ENCODE assay signal across 8 mouse cellular contexts in genomic region chr9:63706152-63706733, GRCm38 (mm10). TPM values are rescaled to one million over a fixed set of nuclear protein-coding genes. Genes with fewer than 3 reads are reported as not detected.
DNase-seq lines count a peak whose midpoint lies in the region; ATAC-seq lines count a peak whose summit lies in the region.

No protein-coding gene starts in this region.

- WGBS in intestine, embryonic 14.5 days, result 24% methylated on average over 9 of the region's 9 CpGs
- 28% methylated on average over 9 of the region's 9 CpGs for WGBS in liver, embryonic 16.5 days (ENCODE audit: insufficient replicate concordance)
- WGBS in neural tube, embryonic 15.5 days, result 36% methylated on average over 9 of the region's 9 CpGs

- H3K4me3 ChIP-seq in intestine, embryonic 14.5 days (ENCODE audit: low read depth, low read length), result no peak overlapping the region
- H3K4me3 ChIP-seq in liver, embryonic 16.5 days (ENCODE audit: low read depth, low read length), result no peak overlapping the region
- H3K4me3 ChIP-seq in neural tube, embryonic 15.5 days (replicated peaks), result no peak overlapping the region

- H3K9me3 ChIP-seq in intestine, embryonic 14.5 days (ENCODE audit: control insufficient read depth, low read length), result peaks cover 4% of the 10 kb centered on the region; the same call in 1 of the 2 replicates
- no peaks in the 10 kb centered on the region for H3K9me3 ChIP-seq in liver, embryonic 16.5 days (replicated peaks; ENCODE audit: control insufficient read depth, low read length)
- no peaks in the 10 kb centered on the region for H3K9me3 ChIP-seq in neural tube, embryonic 15.5 days (replicated peaks)

- H3K27ac ChIP-seq in intestine, embryonic 14.5 days (ENCODE audit: low read depth), result peak overlapping the region; percentile 28; the same call in 1 of the 2 replicates
- no peak overlapping the region for H3K27ac ChIP-seq in liver, embryonic 16.5 days (ENCODE audit: low read length)
- peak overlapping the region; percentile 29; the same call in 1 of the 2 replicates for H3K27ac ChIP-seq in neural tube, embryonic 15.5 days (replicated peaks)

- intact Hi-C loops in left cerebral cortex, postnatal 4 days (cut with DNase I), result no loop called here

- ATAC-seq in intestine, embryonic 14.5 days (replicated peaks; ENCODE audit: low FRiP score, low TSS enrichment, low read depth), result no peak
- ATAC-seq in liver, embryonic 16.5 days (ENCODE audit: low read depth), result peak; percentile 43
- no peak for ATAC-seq in neural tube, embryonic 15.5 days (ENCODE audit: low FRiP score)
- no peak for ATAC-seq in erythroblast, adult 5-6 weeks (replicated peaks; ENCODE audit: low FRiP score, poor library complexity, severe bottlenecking)

- H3K27me3 ChIP-seq in intestine, embryonic 14.5 days (replicated peaks; ENCODE audit: control insufficient read depth, insufficient read depth, low read length), result no peaks in the 10 kb centered on the region
- no peaks in the 10 kb centered on the region for H3K27me3 ChIP-seq in liver, embryonic 16.5 days (ENCODE audit: control insufficient read depth, insufficient read depth, low read depth, low read length)
- H3K27me3 ChIP-seq in neural tube, embryonic 15.5 days (replicated peaks), result no peaks in the 10 kb centered on the region

- no peak overlapping the region for H3K4me2 ChIP-seq in intestine, embryonic 14.5 days (ENCODE audit: low read length)
- H3K4me2 ChIP-seq in liver, embryonic 16.5 days (ENCODE audit: low read depth, low read length), result no peak overlapping the region
- H3K4me2 ChIP-seq in neural tube, embryonic 15.5 days, result no peak overlapping the region

- DNase-seq in left cerebral cortex, postnatal 4 days, result peak; percentile 59
- DNase-seq in left cerebral cortex, adult 9 months (ENCODE audit: low spot score in 2 of 2), result no peak
- peak; percentile 54 for DNase-seq in c-Kit-positive CD71-negative TER-119-negative erythroid progenitor cells, embryonic 14.5 days (ENCODE audit: low read depth)
- DNase-seq in gastrocnemius, adult 8-10 months (ENCODE audit: low spot score in 2 of 2), result peak; percentile 84 to 87
- DNase-seq in intestine, embryonic 14.5 days (ENCODE audit: low spot score), result no peak

- peak overlapping the region; percentile 8; the same call in 1 of the 2 replicates for H3K9ac ChIP-seq in intestine, embryonic 14.5 days (ENCODE audit: low read length)
- H3K9ac ChIP-seq in liver, embryonic 16.5 days (ENCODE audit: low read depth, low read length), result no peak overlapping the region
- H3K9ac ChIP-seq in neural tube, embryonic 15.5 days (replicated peaks), result no peak overlapping the region

- H3K36me3 ChIP-seq in intestine, embryonic 14.5 days (ENCODE audit: control insufficient read depth, insufficient read depth, low read length), result 0 out of 2 replicates have a peak, but pooled peaks cover 5% of the 10 kb centered on the region
- H3K36me3 ChIP-seq in liver, embryonic 16.5 days (ENCODE audit: control insufficient read depth, insufficient read depth), result no peaks in the 10 kb centered on the region
- no peaks in the 10 kb centered on the region for H3K36me3 ChIP-seq in neural tube, embryonic 15.5 days

- H3K4me1 ChIP-seq in intestine, embryonic 14.5 days (replicated peaks; ENCODE audit: control insufficient read depth, insufficient read depth, low read length), result peaks cover 28% of the 10 kb centered on the region
- H3K4me1 ChIP-seq in liver, embryonic 16.5 days (ENCODE audit: control insufficient read depth, low read depth, low read length), result peaks cover 5% of the 10 kb centered on the region
- peaks cover 31% of the 10 kb centered on the region for H3K4me1 ChIP-seq in neural tube, embryonic 15.5 days

RNA-seq across cellular contexts. Expression of gene Smad3, which starts 51.6 kb away (rescaled TPM):
- total RNA-seq in left cerebral cortex, postnatal 4 days (2021), result 10 to 100 TPM; 16.0 to 20.4 TPM
- 10 to 100 TPM; 44.2 to 62.0 (median 46.1) TPM for total RNA-seq in gastrocnemius, adult 8-10 months (2022)
- polyA plus RNA-seq in intestine, embryonic 14.5 days (2014; fragmentation: Nextera tagmentation; extraction: Ambion mirVana), result 12.7 and 14.3 TPM in 2 replicates
- 2.7 TPM in 2 replicates for polyA plus RNA-seq in liver, embryonic 16.5 days (2015; fragmentation: Nextera tagmentation; extraction: Ambion mirVana)
- 8.7 and 12.2 TPM in 2 replicates for polyA plus RNA-seq in neural tube, embryonic 15.5 days (2015; fragmentation: Nextera tagmentation; extraction: Ambion mirVana)
- 3.5 and 14.6 TPM in 2 replicates for total RNA-seq in erythroblast, adult 5-6 weeks (2015; ENCODE audit: low replicate concordance)
- total RNA-seq in erythroblast, adult 5-6 weeks (2017; ENCODE audit: low replicate concordance), result 2.7 and 2.8 TPM in 2 replicates

Comparison
In these comparisons a context has a peak if more than half of its experiments do, and no peak if none do; other contexts are left out.
1. DNase-seq: peak in left cerebral cortex, postnatal 4 days (single experiment), c-Kit-positive CD71-negative TER-119-negative erythroid progenitor cells, embryonic 14.5 days (single experiment) and gastrocnemius, adult 8-10 months (2 of 2); none in left cerebral cortex, adult 9 months (0 of 2) and intestine, embryonic 14.5 days (single experiment).